Mouse (Mus musculus): ENCODE data around the gene Klhl18. TPM values are rescaled to one million over a fixed set of nuclear protein-coding genes. Genes with fewer than 3 reads are reported as not detected.

Klhl18 gene
- polyA plus RNA-seq, 1 experiment from 2014 or later: 8.9 TPM

DNA sequence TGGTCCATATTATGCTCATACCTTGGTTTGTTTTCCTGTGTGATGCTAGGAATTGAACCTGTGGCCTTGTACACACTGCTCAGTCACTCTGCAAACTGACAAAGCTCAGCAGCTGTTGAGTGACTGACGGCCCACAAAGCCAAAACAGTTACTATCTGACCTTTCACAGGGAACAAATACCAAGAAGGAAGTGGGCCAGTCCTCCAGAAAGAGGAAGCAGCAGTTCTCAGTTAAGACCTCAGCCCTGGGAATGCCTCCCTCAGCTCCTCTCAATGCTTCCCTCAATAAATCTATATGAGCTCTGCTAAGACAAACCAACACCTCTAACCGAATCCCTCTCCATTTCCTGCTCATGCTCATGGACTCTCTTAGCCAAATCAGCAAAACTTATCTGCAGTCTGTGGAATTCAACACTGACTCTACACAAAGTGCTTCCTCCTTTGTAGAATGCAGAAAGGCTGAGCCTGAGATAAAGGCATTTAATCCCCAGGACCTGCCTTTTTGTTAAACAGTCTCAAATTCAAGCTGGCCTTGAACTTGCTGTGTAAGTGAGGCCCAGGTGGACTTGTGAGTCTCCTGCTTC, 17.3 kb downstream of the Klhl18 start:
- H3K27ac ChIP-seq: no peak overlapping the region
- H3K36me3 ChIP-seq: no peaks in the 10 kb centered on the region
- 29% methylated on average over 2 of the region's 2 CpGs for WGBS
- H3K4me2 ChIP-seq: no peak overlapping the region
- H3K9me3 ChIP-seq: no peaks in the 10 kb centered on the region
- no peak overlapping the region for H3K4me3 ChIP-seq
- H3K4me1 ChIP-seq: no peaks in the 10 kb centered on the region
- no peak for ATAC-seq (ENCODE audit: borderline replicate concordance, extremely low read depth, low FRiP score, low TSS enrichment)
- H3K27me3 ChIP-seq: no peaks in the 10 kb centered on the region
- H3K9ac ChIP-seq: no peak overlapping the region

DNA sequence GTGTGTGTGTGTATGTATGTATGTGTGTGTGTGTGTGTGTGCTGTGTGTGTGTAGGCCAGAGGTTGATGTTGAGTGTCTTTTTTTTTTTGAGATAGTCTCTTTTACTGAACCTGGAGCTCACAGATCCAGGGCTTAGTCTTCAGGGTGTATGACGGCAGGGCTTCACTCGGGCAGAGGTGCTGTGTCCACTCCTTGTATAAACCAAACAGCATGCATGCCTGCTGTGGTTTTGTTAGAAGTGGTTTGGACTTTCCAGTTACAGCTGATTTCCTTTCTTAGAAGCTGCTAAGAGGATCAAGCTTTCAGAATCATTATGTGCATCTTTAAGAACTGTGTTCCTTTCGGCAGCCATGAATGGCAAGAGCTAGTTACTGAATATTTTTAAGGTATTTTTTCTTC, 18.6 kb downstream of the Klhl18 start:
- WGBS: 87% methylated on average over 3 of the region's 3 CpGs
- Histone ChIP-seq H3K36me3 (no peaks in the 10 kb centered on the region), H3K4me3 (no peak overlapping the region), H3K4me2 (no peak overlapping the region), H3K9ac (no peak overlapping the region), H3K27me3 (no peaks in the 10 kb centered on the region), H3K9me3 (no peaks in the 10 kb centered on the region), H3K27ac (no peak overlapping the region), H3K4me1 (no peaks in the 10 kb centered on the region)
- no peak for ATAC-seq (ENCODE audit: borderline replicate concordance, extremely low read depth, low FRiP score, low TSS enrichment)

GRCm38 (mm10) chr9:110452523-110452922, 24.0 kb downstream of the Klhl18 start:
- Histone ChIP-seq H3K27ac (no peak overlapping the region), H3K4me1 (no peaks in the 10 kb centered on the region), H3K36me3 (0 out of 2 replicates have a peak, but pooled peaks cover 7% of the 10 kb centered on the region), H3K4me2 (no peak overlapping the region), H3K27me3 (no peaks in the 10 kb centered on the region), H3K9me3 (no peaks in the 10 kb centered on the region), H3K4me3 (no peak overlapping the region), H3K9ac (no peak overlapping the region)
- 64% methylated on average over 3 of the region's 3 CpGs for WGBS
- no peak for ATAC-seq (ENCODE audit: borderline replicate concordance, extremely low read depth, low FRiP score, low TSS enrichment)

DNA sequence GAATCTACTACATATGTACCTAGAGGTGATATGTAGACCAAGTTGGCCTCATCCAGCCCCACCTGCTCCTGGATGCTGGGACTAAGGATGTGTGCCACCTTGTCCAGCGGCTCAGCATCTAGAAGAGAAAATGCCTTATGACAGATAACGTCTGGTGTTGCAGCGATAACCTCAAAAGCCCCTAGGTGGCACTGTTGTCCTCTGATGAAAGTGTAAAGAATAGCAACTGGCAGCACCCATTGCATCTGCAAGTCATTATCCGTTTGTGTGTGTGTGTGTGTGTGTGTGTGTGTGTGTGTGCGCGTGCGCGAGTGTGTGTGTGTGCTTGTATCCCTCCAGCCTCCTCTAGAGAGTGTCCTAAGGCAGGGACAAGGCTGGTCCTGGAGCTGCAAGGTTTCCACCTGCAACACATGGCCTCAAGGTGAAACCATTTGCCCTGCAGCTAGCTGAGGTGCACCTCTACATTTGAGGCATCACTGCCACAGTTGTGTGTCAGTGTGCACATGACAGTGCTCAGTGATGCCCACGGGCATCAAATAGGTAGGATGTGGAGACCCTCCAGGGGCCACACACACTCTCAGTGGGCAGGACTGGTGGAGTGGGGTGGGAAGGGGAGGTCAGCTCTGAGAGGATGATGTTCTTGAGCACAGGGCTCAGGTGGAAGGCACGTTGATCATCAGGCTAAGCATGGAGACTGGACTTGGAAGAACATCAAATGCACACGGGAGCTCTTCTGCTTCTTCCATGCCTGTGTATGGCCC, 27.5 kb downstream of the Klhl18 start:
- Histone ChIP-seq H3K9ac (no peak overlapping the region), H3K4me3 (no peak overlapping the region), H3K27ac (no peak overlapping the region), H3K27me3 (no peaks in the 10 kb centered on the region), H3K36me3 (0 out of 2 replicates have a peak, but pooled peaks cover 7% of the 10 kb centered on the region), H3K9me3 (no peaks in the 10 kb centered on the region), H3K4me1 (no peaks in the 10 kb centered on the region), H3K4me2 (no peak overlapping the region)
- 20% methylated on average over 11 of the region's 11 CpGs for WGBS
- peak; percentile 49; the same call in 1 of the 2 replicates for ATAC-seq (ENCODE audit: borderline replicate concordance, extremely low read depth, low FRiP score, low TSS enrichment)

GRCm38 (mm10) chr9:110448356-110448755, 28.1 kb downstream of the Klhl18 start:
- no peak overlapping the region for H3K9ac ChIP-seq
- ATAC-seq (ENCODE audit: borderline replicate concordance, extremely low read depth, low FRiP score, low TSS enrichment): no peak
- H3K4me1 ChIP-seq: no peaks in the 10 kb centered on the region
- H3K36me3 ChIP-seq: 0 out of 2 replicates have a peak, but pooled peaks cover 7% of the 10 kb centered on the region
- no peaks in the 10 kb centered on the region for H3K27me3 ChIP-seq
- WGBS: 79% methylated on average over 15 of the region's 15 CpGs
- H3K9me3 ChIP-seq: no peaks in the 10 kb centered on the region
- no peak overlapping the region for H3K4me2 ChIP-seq
- H3K27ac ChIP-seq: no peak overlapping the region
- H3K4me3 ChIP-seq: no peak overlapping the region

GRCm38 (mm10) chr9:110440559-110440958, 35.9 kb downstream of the Klhl18 start:
- H3K4me2 ChIP-seq: no peak overlapping the region
- 80% methylated on average over 6 of the region's 6 CpGs for WGBS
- H3K4me1 ChIP-seq: no peaks in the 10 kb centered on the region
- H3K9ac ChIP-seq: no peak overlapping the region
- no peak for ATAC-seq (ENCODE audit: borderline replicate concordance, extremely low read depth, low FRiP score, low TSS enrichment)
- H3K27me3 ChIP-seq: no peaks in the 10 kb centered on the region
- H3K9me3 ChIP-seq: no peaks in the 10 kb centered on the region
- no peak overlapping the region for H3K27ac ChIP-seq
- no peak overlapping the region for H3K4me3 ChIP-seq
- H3K36me3 ChIP-seq: 0 out of 2 replicates have a peak, but pooled peaks cover 7% of the 10 kb centered on the region

DNA sequence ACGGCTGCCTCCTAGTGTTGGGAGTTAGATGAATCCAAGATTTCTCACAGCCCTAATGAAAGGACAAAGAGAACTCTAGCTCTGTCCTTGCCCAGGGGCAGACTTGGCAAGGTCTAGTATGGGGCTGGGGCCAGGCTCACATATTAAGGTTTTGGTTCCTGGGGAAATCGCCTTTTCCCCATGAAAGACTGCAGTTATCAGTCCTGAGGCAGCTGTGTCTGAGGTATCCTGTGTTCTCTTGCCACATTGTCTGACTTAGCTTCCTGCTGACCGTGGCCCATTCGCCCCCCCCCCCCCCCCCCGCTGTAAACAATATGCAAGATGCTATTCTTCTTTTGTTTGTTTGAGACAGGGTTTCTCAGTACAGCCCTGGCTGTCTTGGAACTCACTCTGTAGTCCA, 36.4 kb downstream of the Klhl18 start:
- no peak for ATAC-seq (ENCODE audit: borderline replicate concordance, extremely low read depth, low FRiP score, low TSS enrichment)
- Histone ChIP-seq H3K4me3 (no peak overlapping the region), H3K36me3 (0 out of 2 replicates have a peak, but pooled peaks cover 7% of the 10 kb centered on the region), H3K27me3 (no peaks in the 10 kb centered on the region), H3K9me3 (no peaks in the 10 kb centered on the region), H3K4me2 (no peak overlapping the region), H3K27ac (no peak overlapping the region), H3K9ac (no peak overlapping the region), H3K4me1 (no peaks in the 10 kb centered on the region)
- 38% methylated on average over 5 of the region's 5 CpGs for WGBS

DNA sequence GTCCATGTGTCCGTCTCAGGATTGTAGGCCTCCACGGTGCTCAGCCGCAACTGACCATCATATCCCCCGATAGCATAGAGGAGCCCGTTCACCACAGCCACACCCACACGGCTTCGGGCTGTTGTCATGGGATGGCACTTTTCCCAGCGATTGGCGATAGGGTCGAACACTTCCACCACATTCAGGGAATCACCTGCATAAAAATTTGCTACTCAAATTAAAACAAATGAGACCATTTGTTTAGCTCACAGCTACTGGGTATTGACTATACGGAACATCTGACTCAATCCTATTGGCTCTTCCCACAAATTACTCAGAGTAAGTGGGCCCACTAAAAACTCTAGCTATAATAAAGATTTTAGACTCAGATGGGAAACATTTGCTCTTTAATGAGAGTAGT, 40.5 kb downstream of the Klhl18 start:
- Histone ChIP-seq H3K4me3 (no peak overlapping the region), H3K36me3 (peaks cover 17% of the 10 kb centered on the region; the same call in 1 of the 2 replicates), H3K4me2 (no peak overlapping the region), H3K9ac (no peak overlapping the region), H3K27ac (no peak overlapping the region), H3K27me3 (no peaks in the 10 kb centered on the region), H3K4me1 (no peaks in the 10 kb centered on the region), H3K9me3 (no peaks in the 10 kb centered on the region)
- no peak for ATAC-seq (ENCODE audit: borderline replicate concordance, extremely low read depth, low FRiP score, low TSS enrichment)
- WGBS: 92% methylated on average over 11 of the region's 11 CpGs

DNA sequence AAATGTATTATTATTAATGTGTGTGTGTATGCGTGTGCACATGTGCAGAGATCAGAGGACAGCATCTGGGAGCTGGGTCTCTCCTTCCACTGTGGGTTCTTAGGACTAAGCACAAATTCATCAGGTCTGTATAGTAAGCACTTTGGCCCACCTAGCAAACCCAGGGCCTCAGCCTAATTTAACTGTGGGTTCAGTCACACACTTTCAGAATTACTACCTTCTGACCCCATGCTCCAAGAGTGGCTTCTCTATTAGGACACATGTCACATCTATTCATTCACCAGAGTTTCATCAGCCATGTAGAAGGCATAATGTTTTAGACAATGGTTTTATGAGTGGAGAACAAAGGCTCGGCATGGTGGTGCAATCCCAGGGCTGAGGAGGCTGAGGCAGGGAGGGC, 43.4 kb downstream of the Klhl18 start:
- no peaks in the 10 kb centered on the region for H3K9me3 ChIP-seq
- ATAC-seq (ENCODE audit: borderline replicate concordance, extremely low read depth, low FRiP score, low TSS enrichment): no peak
- H3K9ac ChIP-seq: no peak overlapping the region
- H3K4me3 ChIP-seq: no peak overlapping the region
- no peak overlapping the region for H3K27ac ChIP-seq
- H3K36me3 ChIP-seq: peaks cover 18% of the 10 kb centered on the region; the same call in 1 of the 2 replicates
- no peak overlapping the region for H3K4me2 ChIP-seq
- WGBS: 85% methylated on average over 2 of the region's 2 CpGs
- H3K4me1 ChIP-seq: no peaks in the 10 kb centered on the region
- H3K27me3 ChIP-seq: no peaks in the 10 kb centered on the region

DNA sequence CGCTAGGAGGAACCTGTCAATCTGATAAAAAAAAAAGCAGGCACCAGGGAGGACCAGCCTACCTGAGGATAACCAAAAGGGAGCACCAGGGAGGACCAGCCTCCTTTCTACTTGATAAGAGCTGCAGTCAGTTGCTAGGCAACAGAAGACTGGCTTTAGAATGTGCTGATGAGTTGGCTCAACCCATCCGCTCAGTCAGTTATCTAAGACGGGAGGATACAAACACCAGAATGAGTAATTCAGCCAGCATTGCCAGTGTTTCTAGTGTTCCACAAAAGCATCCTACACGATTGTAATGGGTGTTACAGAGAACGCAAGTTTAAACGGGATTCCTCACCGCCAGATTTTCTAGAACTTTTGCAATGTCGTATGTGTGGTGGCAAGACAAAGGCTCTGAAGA, 45.3 kb downstream of the Klhl18 start:
- 77% methylated on average over 8 of the region's 8 CpGs for WGBS

DNA sequence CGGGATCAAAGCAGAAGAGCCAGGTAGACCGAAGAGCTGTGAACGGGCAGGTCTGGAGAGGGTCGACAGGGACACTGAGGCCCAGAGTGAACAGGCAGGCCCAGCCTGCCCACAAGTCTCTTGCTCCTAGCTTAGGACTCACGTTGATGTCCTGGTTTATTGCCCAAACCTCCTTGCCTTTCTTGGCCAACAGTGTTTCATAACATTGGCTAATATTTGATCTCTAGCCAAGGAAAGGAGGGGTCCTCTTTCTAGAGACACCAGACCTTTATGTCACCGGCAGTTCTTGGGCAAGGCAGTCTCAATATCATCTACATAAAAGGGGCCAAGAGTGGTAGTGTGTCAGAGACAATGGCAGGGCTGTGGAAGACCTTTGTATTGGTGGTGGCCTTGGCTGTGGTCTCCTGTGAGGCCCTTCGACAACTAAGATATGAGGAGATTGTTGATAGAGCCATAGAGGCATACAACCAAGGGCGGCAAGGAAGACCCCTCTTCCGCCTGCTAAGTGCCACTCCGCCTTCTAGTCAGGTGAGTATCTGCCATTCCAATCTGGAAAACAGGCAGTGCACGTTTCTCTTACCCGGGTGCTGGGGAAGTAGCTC, 56.9 kb downstream of the Klhl18 start, which contains the start of gene Ngp:
TSS of gene Ngp (plus strand) at position 237 of the 602 bp plus-strand sequence.
- Histone ChIP-seq H3K9me3 (no peaks in the 10 kb centered on the region), H3K4me1 (no peaks in the 10 kb centered on the region), H3K27ac (no peak within 1 kb of the TSS), H3K4me3 (no peak within 1 kb of the TSS), H3K9ac (no peak within 1 kb of the TSS), H3K4me2 (no peak within 1 kb of the TSS), H3K27me3 (no peaks in the 10 kb centered on the region), H3K36me3 (no peaks in the 10 kb centered on the region)
- ATAC-seq (ENCODE audit: borderline replicate concordance, extremely low read depth, low FRiP score, low TSS enrichment): no peak
- 80% methylated on average over 12 of the region's 12 CpGs for WGBS

More for the DNA sequence above, 45.3 kb downstream of the Klhl18 start:
- no peak overlapping the region for H3K4me2 ChIP-seq
- H3K9ac ChIP-seq: no peak overlapping the region
- H3K4me1 ChIP-seq: no peaks in the 10 kb centered on the region
- H3K4me3 ChIP-seq: no peak overlapping the region
- H3K9me3 ChIP-seq: no peaks in the 10 kb centered on the region
- ATAC-seq (ENCODE audit: borderline replicate concordance, extremely low read depth, low FRiP score, low TSS enrichment): no peak
- H3K36me3 ChIP-seq: peaks cover 18% of the 10 kb centered on the region; the same call in 1 of the 2 replicates
- H3K27ac ChIP-seq: no peak overlapping the region
- H3K27me3 ChIP-seq: no peaks in the 10 kb centered on the region

DNA sequence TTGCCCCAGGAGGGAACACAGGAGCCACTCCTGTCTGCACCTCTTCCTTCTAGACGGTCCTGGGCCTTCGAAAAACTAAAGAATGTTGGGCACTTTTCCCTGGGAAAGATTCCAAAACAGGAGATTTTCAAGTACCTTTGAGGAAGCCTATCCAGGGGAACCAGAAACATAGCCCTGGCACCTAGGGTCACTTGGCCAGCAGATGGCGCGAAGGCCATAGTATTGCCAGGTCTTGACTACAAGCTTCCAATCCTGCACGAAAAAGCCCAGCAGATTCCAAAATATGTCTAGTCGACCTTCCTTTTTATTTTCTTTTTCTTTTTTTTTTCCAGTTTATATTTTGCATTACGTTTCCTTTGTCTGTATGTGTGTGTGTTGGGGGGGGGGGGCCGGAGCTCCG, 62.7 kb downstream of the Klhl18 start:
- 45% methylated on average over 9 of the region's 9 CpGs for WGBS

More for the DNA sequence above, 62.7 kb downstream of the Klhl18 start:
- Histone ChIP-seq H3K9me3 (no peaks in the 10 kb centered on the region), H3K9ac (no peak overlapping the region), H3K4me1 (peaks cover 10% of the 10 kb centered on the region), H3K36me3 (no peaks in the 10 kb centered on the region), H3K4me3 (no peak overlapping the region), H3K27ac (no peak overlapping the region), H3K27me3 (no peaks in the 10 kb centered on the region), H3K4me2 (no peak overlapping the region)
- peak; percentile 66 for ATAC-seq (ENCODE audit: borderline replicate concordance, extremely low read depth, low FRiP score, low TSS enrichment)

Data from lung, embryonic 15.5 days (tissue).